Mouse (Mus musculus): Measurements from ENCODE around the gene Dnajb3. TPM values are rescaled to one million over a fixed set of nuclear protein-coding genes. Genes with fewer than 3 reads are reported as not detected.
A peak's percentile ranks its signal among the peaks of the same experiment; 100 is the strongest.
"Not testable (repeated sequence)": the region's sequence is repeated elsewhere in the genome, so short reads cannot be mapped to it uniquely, and the experiment has no call there.

Dnajb3 gene
- polyA plus RNA-seq, 1 experiment = 1.3 TPM

- no peak for DNase-seq (ENCODE audit: low spot score)
Observed at GRCm38 (mm10) chr1:88231803-88232499, 26.4 kb upstream of the Dnajb3 start.

- no peak for DNase-seq (ENCODE audit: low spot score)
Observed at GRCm38 (mm10) chr1:88230981-88231802, 25.6 kb upstream of the Dnajb3 start.

DNA sequence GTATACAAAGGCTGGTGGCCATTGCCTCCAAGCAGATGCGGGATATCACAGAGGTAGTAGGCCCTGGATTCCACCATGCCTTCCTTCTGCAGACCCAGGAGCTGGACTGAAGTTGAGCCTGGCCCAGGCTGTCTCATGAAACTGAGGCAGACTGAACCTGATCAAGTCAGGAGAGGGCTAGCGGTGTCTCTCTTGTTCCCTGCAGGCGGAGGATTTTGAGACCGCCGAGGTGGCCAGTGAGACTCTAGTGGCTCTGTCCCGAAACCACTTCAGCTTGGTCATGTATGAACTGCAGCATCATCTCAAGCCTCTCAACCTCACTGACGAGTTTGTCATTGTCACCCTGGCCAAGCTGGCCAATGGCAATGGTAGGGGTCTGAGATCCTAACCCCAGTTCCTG lies 24.8 kb upstream of the Dnajb3 start:
- peak; percentile 32 for DNase-seq (ENCODE audit: low spot score)

GRCm38 (mm10) chr1:88229986-88230385 lies 24.4 kb upstream of the Dnajb3 start:
- peak; percentile 32 for DNase-seq (ENCODE audit: low spot score)

GRCm38 (mm10) chr1:88229566-88229965 lies 24.0 kb upstream of the Dnajb3 start:
- no peak for DNase-seq (ENCODE audit: low spot score)

- peak; percentile 41 for DNase-seq (ENCODE audit: low spot score)
Observed at GRCm38 (mm10) chr1:88228121-88228520, 22.5 kb upstream of the Dnajb3 start.

DNA sequence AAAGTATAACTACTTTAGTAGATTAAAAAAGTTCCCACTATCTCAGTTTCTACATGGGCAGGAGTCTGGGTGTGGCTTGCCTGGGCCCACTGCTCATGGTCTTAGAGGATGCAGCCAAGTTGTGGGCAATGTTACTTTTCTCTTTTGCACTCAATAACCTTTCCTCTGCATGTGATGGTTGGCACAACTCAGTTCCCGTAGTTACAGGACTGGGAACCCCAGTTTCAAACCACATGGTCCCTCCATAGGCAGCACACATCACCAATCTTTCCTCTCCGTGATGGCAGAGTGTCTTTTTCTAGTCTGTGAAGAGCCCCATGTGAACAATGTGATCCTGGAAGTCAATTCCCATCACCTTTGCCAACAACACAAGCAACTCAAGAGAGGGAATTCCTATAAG lies 21.9 kb upstream of the Dnajb3 start:
- no peak for DNase-seq (ENCODE audit: low spot score)

- no peak for DNase-seq (ENCODE audit: low spot score)
Observed at GRCm38 (mm10) chr1:88226670-88227379, 21.2 kb upstream of the Dnajb3 start, which contains the start of gene Mroh2a. Gene Mroh2a, plus strand, starts transcription at chr1:88226986.

GRCm38 (mm10) chr1:88225741-88226140 lies 20.2 kb upstream of the Dnajb3 start:
- no peak for DNase-seq (ENCODE audit: low spot score)

- not testable (repeated sequence) for DNase-seq (ENCODE audit: low spot score)
Observed at GRCm38 (mm10) chr1:88225301-88225700, 19.7 kb upstream of the Dnajb3 start.

DNA sequence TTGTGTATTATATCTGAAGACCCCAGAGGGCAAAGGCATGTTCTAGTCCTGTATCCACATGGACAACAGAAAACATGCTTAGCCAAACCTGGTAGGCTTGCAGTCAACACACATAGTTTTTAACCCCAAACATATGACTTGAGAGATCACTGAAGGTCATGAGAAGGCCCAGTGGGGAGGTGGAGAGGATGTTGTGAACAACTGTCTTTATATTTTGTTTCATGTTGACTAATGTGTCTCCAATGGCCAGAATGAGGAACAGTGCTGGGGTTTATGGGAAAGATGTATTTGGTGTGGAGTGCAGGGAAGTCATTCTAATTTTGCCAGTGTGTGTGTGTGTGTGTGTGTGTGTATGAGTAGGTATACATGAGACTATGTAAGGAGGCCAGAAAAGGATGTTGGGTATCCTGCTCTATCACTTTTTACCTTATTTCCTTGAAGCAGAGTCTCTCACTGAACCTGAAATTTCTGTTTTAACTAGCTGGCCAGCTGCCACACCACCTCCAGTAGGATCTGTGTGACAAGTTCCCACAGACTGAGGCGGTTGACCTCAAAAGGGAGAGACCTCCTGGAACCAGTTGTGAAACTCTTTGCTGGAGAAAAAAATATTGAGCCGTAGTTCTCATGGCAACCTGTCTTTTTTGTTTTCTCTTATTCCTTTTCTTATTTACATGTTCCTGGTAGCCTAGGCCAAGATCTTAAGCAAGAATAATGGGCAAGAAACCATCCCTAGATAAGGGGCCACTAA lies 18.6 kb upstream of the Dnajb3 start:
- DNase-seq (ENCODE audit: low spot score) = peak; percentile 48

DNA sequence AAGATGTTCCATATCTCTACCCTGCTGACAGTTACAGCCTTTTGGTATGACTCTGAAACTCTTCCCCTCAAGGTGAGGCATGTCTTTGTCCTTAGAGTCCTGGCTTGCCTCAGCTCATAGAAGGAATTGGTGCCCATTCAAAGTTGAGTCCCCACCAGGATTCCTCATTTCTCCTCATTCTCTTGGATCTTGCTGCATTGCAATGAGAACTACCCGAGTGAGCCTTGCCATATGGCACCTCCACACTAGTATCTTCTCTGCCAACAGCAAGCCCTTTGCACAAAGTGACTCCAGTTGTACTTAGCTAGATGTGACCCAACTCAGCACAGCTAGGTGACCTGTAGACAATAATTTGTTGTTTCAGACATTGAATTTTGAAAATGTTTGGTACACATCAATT lies 18.0 kb upstream of the Dnajb3 start:
- DNase-seq (ENCODE audit: low spot score) = peak; percentile 31

- not testable (repeated sequence) for DNase-seq (ENCODE audit: low spot score)
Observed at GRCm38 (mm10) chr1:88223011-88223515, 17.5 kb upstream of the Dnajb3 start.

DNA sequence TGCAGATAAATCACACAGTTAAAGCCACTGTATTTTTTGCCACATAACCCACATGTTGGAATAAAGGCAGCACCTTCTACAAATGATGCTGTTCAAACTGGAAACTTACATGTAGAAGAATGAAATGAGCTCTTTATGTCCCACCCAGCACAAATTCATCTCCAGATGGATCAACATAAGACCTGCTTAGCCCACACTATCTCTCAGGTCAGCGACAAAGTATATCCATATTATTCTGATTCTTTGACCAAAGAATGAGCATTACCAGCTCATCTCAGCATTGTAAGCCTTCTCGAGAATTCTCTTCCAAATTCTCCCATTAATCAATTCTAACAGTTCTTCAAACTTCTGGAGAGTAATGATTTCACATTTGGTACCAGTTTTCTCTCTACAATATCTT lies 16.6 kb upstream of the Dnajb3 start:
- DNase-seq (ENCODE audit: low spot score) = no peak

- no peak for DNase-seq (ENCODE audit: low spot score)
Observed at GRCm38 (mm10) chr1:88220336-88220735, 14.8 kb upstream of the Dnajb3 start.

GRCm38 (mm10) chr1:88219054-88219453 lies 13.5 kb upstream of the Dnajb3 start:
- DNase-seq (ENCODE audit: low spot score) = no peak

GRCm38 (mm10) chr1:88218591-88218990 lies 13.0 kb upstream of the Dnajb3 start:
- DNase-seq (ENCODE audit: low spot score) = no peak

- no peak for DNase-seq (ENCODE audit: low spot score)
Observed at GRCm38 (mm10) chr1:88218051-88218450, 12.5 kb upstream of the Dnajb3 start.

DNA sequence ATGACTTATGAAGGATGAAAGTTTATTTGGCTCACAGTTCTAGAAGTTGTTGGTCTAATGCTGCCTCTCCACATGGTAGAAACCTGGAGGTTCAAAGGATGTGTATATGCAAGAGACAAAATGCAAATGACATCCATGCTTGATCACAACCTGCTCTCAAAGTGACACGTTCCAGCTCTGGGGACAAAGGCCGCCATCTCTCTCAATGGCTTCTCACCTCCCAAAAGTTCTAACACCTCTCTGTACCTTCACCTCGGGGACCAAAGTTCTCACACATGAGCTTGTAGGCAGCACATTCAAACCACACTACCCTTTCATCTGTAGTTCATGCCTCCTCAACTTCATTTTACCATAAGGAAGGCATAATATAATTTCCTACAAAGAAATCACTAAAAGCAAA lies 12.0 kb upstream of the Dnajb3 start:
- DNase-seq (ENCODE audit: low spot score) = no peak

DNA sequence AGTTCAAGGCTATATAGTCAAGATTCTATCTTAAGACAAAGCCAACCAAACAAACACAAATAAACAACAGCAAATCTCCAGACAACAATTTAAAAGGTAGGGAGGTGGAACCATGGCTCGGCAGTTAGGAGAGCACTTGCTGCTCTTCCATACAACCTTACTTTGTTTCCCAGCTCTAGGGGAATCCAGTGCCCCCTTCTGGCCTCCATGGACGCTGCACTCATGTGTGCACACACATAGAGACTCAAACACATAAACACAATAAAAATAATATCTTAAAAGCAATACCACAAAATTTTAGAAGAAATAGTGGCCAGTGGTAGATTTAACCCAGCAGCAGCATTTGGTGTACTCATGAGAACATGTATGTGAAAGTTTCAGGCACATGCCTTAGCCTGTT lies 11.6 kb upstream of the Dnajb3 start:
- DNase-seq (ENCODE audit: low spot score) = no peak

GRCm38 (mm10) chr1:88216551-88216950 lies 11.0 kb upstream of the Dnajb3 start:
- no peak for DNase-seq (ENCODE audit: low spot score)

Data from urinary bladder, adult 2 months (tissue).